Mouse (Mus musculus): Measurements from ENCODE around the gene Kif6. TPM values are rescaled to one million over a fixed set of nuclear protein-coding genes. Genes with fewer than 3 reads are reported as not detected.

Kif6 gene
- polyA plus RNA-seq, 1 experiment from 2014 or later = 2.3 TPM

- no peak for ATAC-seq (ENCODE audit: low FRiP score, low read depth)
- Histone ChIP-seq H3K4me3 (no peak overlapping the region), H3K9me3 (no peaks in the 10 kb centered on the region), H3K36me3 (no peaks in the 10 kb centered on the region), H3K27ac (replicated peaks) (no peak overlapping the region), H3K9ac (no peak overlapping the region), H3K27me3 (0 out of 2 replicates have a peak, but pooled peaks cover 2% of the 10 kb centered on the region), H3K4me1 (replicated peaks) (no peaks in the 10 kb centered on the region), H3K4me2 (no peak overlapping the region)
- WGBS = 84% methylated on average over 13 of the region's 13 CpGs
Observed at GRCm38 (mm10) chr17:49777115-49777839, 162.3 kb downstream of the Kif6 start.

DNA sequence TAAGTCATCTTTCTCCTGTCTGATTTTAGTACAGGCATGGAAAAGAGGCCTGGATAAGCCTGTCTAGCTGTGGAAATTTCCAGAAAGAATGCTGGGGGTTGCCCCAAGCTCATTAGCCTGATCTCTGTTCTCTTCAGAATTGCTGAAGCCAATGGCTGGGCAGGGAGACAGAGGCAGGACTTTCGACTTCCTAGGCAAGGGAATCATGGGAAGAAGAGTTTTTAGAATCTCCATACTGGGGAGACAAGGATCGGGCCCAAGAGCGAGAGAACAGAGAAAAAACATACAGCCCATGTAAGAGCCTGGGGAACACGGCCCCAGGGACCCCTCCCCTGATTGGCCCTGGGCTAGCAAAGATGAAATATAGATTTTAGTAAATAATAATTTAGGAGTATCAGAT, 164.1 kb downstream of the Kif6 start:
- ATAC-seq (ENCODE audit: low FRiP score, low read depth) = no peak
- Histone ChIP-seq H3K27me3 (0 out of 2 replicates have a peak, but pooled peaks cover under 1% of the 10 kb centered on the region), H3K4me3 (no peak overlapping the region), H3K9ac (no peak overlapping the region), H3K4me1 (replicated peaks) (no peaks in the 10 kb centered on the region), H3K27ac (replicated peaks) (no peak overlapping the region), H3K9me3 (no peaks in the 10 kb centered on the region), H3K4me2 (no peak overlapping the region), H3K36me3 (no peaks in the 10 kb centered on the region)
- 91% methylated on average over 4 of the region's 4 CpGs for WGBS

DNA sequence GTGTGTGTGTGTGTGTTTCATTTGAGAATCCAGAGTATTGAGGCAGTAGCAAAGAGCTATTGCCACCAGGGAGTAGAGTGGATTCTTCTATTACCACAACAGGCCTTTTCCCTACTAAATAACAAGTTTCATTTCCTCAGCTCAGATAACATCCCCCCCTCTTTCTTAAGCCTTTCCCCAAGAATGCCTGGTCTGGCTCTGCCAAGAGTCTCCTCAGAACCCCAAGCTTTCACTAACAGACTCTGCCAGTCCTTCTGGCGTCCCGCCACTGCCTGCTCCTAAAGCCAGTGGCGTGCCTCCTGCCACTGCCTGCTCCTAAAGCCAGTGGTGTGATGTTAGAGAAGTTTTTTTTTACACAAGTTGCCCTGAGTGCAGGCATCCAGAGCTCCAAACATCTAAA, 164.6 kb downstream of the Kif6 start:
- Histone ChIP-seq H3K4me1 (replicated peaks) (no peaks in the 10 kb centered on the region), H3K27me3 (no peaks in the 10 kb centered on the region), H3K36me3 (no peaks in the 10 kb centered on the region), H3K4me3 (no peak overlapping the region), H3K27ac (replicated peaks) (no peak overlapping the region), H3K9ac (no peak overlapping the region), H3K9me3 (no peaks in the 10 kb centered on the region), H3K4me2 (no peak overlapping the region)
- ATAC-seq (ENCODE audit: low FRiP score, low read depth) = no peak
- 74% methylated on average over 3 of the region's 3 CpGs for WGBS

DNA sequence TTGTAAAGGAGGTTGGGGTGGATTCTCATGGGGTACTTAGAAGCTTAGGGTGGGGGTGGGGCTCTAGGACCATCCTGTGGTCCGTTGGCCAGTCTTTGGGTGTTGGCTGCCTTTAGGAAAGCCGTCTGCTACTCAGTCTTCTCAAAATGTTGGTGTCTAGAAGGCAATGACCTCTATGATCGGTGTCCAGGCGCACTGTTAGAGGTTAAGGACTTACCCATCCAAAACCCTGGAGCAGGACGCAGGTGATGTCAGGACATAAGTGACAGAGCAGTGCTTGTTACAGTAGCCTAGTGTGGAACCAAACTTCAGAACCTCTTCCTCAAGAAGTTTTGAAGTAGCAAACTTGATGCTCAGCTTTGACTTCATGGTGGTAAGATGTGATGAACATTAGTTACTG, 170.9 kb downstream of the Kif6 start:
- Histone ChIP-seq H3K36me3 (no peaks in the 10 kb centered on the region), H3K9ac (no peak overlapping the region), H3K4me2 (no peak overlapping the region), H3K9me3 (no peaks in the 10 kb centered on the region), H3K4me3 (no peak overlapping the region), H3K4me1 (replicated peaks) (no peaks in the 10 kb centered on the region), H3K27ac (replicated peaks) (no peak overlapping the region), H3K27me3 (no peaks in the 10 kb centered on the region)
- 93% methylated on average over 5 of the region's 5 CpGs for WGBS
- ATAC-seq (ENCODE audit: low FRiP score, low read depth) = no peak

- 56% methylated on average over 9 of the region's 9 CpGs for WGBS
- no peaks in the 10 kb centered on the region for H3K4me1 ChIP-seq (replicated peaks)
- H3K9ac ChIP-seq = no peak overlapping the region
- H3K27ac ChIP-seq (replicated peaks) = no peak overlapping the region
- H3K36me3 ChIP-seq = no peaks in the 10 kb centered on the region
- H3K9me3 ChIP-seq = no peaks in the 10 kb centered on the region
- H3K4me3 ChIP-seq = no peak overlapping the region
- H3K4me2 ChIP-seq = no peak overlapping the region
- H3K27me3 ChIP-seq = no peaks in the 10 kb centered on the region
- no peak for ATAC-seq (ENCODE audit: low FRiP score, low read depth)
Observed at GRCm38 (mm10) chr17:49787351-49787750, 172.4 kb downstream of the Kif6 start.

- Histone ChIP-seq H3K27ac (replicated peaks) (no peak overlapping the region), H3K9me3 (no peaks in the 10 kb centered on the region), H3K9ac (no peak overlapping the region), H3K4me3 (no peak overlapping the region), H3K4me1 (replicated peaks) (no peaks in the 10 kb centered on the region), H3K27me3 (no peaks in the 10 kb centered on the region), H3K4me2 (no peak overlapping the region), H3K36me3 (no peaks in the 10 kb centered on the region)
- ATAC-seq (ENCODE audit: low FRiP score, low read depth) = no peak
- WGBS = 61% methylated on average over 7 of the region's 7 CpGs
Observed at GRCm38 (mm10) chr17:49788187-49788974, 173.4 kb downstream of the Kif6 start.

DNA sequence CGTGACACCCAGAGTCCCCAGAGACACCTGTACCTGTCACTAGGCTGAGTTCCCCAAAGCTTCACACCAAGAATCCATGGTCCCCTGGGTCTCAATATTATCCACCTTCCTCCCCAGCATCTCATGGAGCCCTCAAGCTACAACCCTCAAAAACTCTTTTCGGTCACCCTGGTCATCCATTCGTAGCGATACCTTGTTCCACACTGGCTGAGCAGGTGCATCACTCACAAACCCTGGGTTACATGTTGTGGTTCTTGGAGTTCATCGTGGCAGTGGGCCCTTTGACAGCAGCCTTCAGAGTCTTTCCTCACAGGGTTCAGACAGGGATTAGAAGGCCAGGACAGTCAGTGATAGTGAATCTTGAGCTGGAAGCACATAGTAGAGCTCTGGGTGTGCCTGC, 176.6 kb downstream of the Kif6 start:
- 95% methylated on average over 5 of the region's 5 CpGs for WGBS
- ATAC-seq (ENCODE audit: low FRiP score, low read depth) = no peak
- no peak overlapping the region for H3K4me3 ChIP-seq
- H3K9me3 ChIP-seq = no peaks in the 10 kb centered on the region
- no peaks in the 10 kb centered on the region for H3K27me3 ChIP-seq
- no peak overlapping the region for H3K4me2 ChIP-seq
- no peaks in the 10 kb centered on the region for H3K4me1 ChIP-seq (replicated peaks)
- no peaks in the 10 kb centered on the region for H3K36me3 ChIP-seq
- no peak overlapping the region for H3K27ac ChIP-seq (replicated peaks)
- H3K9ac ChIP-seq = no peak overlapping the region

DNA sequence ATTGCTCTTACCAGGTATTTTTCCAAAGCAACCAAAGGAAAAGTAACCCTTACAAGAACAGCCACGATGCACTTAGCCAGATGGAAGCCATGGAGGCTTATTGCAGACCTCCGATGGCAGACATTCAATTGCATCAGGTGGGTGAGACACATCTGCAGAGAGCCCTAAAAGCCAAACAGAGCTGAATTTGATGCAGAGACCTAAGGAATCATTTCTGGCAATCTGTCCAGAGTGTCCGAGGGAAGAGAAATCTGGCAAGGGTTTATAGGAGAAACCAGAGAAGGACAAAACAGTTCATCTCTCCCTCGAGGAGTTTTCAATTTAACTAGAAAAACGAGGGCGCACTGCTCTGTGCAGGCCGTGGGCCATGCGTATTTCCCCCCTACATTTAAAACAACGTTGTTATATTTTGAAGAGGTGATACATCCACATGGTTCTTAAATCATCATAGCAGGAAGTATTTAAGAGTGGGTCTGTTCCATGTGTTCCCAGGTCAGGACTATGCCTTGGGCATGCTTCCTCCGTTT, 177.3 kb downstream of the Kif6 start:
- no peak overlapping the region for H3K27ac ChIP-seq (replicated peaks)
- no peak overlapping the region for H3K4me3 ChIP-seq
- 88% methylated on average over 10 of the region's 10 CpGs for WGBS
- no peak overlapping the region for H3K9ac ChIP-seq
- no peak overlapping the region for H3K4me2 ChIP-seq
- no peak for ATAC-seq (ENCODE audit: low FRiP score, low read depth)
- no peaks in the 10 kb centered on the region for H3K9me3 ChIP-seq
- no peaks in the 10 kb centered on the region for H3K27me3 ChIP-seq
- no peaks in the 10 kb centered on the region for H3K4me1 ChIP-seq (replicated peaks)
- H3K36me3 ChIP-seq = no peaks in the 10 kb centered on the region

GRCm38 (mm10) chr17:49792946-49793345, 178.0 kb downstream of the Kif6 start:
- Histone ChIP-seq H3K4me2 (no peak overlapping the region), H3K4me3 (no peak overlapping the region), H3K27ac (replicated peaks) (no peak overlapping the region), H3K4me1 (replicated peaks) (no peaks in the 10 kb centered on the region), H3K9ac (no peak overlapping the region), H3K36me3 (no peaks in the 10 kb centered on the region), H3K9me3 (no peaks in the 10 kb centered on the region), H3K27me3 (no peaks in the 10 kb centered on the region)
- no peak for ATAC-seq (ENCODE audit: low FRiP score, low read depth)
- 91% methylated on average over 1 of the region's 1 CpGs for WGBS

- Histone ChIP-seq H3K9me3 (no peaks in the 10 kb centered on the region), H3K4me2 (no peak overlapping the region), H3K9ac (no peak overlapping the region), H3K36me3 (no peaks in the 10 kb centered on the region), H3K27me3 (no peaks in the 10 kb centered on the region), H3K4me3 (no peak overlapping the region), H3K4me1 (replicated peaks) (no peaks in the 10 kb centered on the region), H3K27ac (replicated peaks) (no peak overlapping the region)
- ATAC-seq (ENCODE audit: low FRiP score, low read depth) = no peak
- 96% methylated on average over 3 of the region's 3 CpGs for whole genome bisulfite sequencing
Observed at GRCm38 (mm10) chr17:49793965-49794364, 179.0 kb downstream of the Kif6 start.

DNA sequence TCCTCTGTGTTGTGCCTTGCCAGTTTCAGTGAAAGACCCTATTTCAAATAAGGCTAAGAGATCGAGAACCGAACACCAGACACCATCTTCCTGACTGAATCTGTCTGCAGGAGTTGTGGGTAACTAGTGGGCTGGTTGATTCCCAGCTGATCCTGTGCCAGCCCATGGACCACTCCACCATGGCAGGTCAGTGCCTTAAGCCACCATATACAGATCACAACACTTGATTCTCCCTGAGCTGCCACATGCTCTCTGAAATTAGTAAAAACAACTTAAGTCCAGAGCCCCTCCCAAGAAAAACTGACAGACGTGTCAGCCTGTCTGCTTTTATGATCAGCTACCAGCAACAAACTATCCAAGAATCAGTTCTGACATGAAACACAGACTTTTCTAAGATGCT, 180.3 kb downstream of the Kif6 start:
- no peak overlapping the region for H3K4me3 ChIP-seq
- no peaks in the 10 kb centered on the region for H3K4me1 ChIP-seq (replicated peaks)
- no peak overlapping the region for H3K9ac ChIP-seq
- H3K9me3 ChIP-seq = no peaks in the 10 kb centered on the region
- no peaks in the 10 kb centered on the region for H3K27me3 ChIP-seq
- no peak for ATAC-seq (ENCODE audit: low FRiP score, low read depth)
- no peaks in the 10 kb centered on the region for H3K36me3 ChIP-seq
- H3K4me2 ChIP-seq = no peak overlapping the region
- 90% methylated on average over 3 of the region's 3 CpGs for WGBS
- H3K27ac ChIP-seq (replicated peaks) = no peak overlapping the region

GRCm38 (mm10) chr17:49796116-49796515, 181.2 kb downstream of the Kif6 start:
- Histone ChIP-seq H3K4me2 (no peak overlapping the region), H3K27me3 (no peaks in the 10 kb centered on the region), H3K4me1 (replicated peaks) (no peaks in the 10 kb centered on the region), H3K27ac (replicated peaks) (no peak overlapping the region), H3K4me3 (no peak overlapping the region), H3K9ac (no peak overlapping the region), H3K9me3 (no peaks in the 10 kb centered on the region), H3K36me3 (no peaks in the 10 kb centered on the region)
- no peak for ATAC-seq (ENCODE audit: low FRiP score, low read depth)
- 85% methylated on average over 3 of the region's 3 CpGs for WGBS
